Mouse (Mus musculus) kidney, adult 11 months (tissue): ENCODE data around the gene Slc30a4.

Experiments used
- DNase-seq: peaks from one replicate; pipeline ENCODE4 v3.0.0; 2022

Gene Slc30a4

DNA sequence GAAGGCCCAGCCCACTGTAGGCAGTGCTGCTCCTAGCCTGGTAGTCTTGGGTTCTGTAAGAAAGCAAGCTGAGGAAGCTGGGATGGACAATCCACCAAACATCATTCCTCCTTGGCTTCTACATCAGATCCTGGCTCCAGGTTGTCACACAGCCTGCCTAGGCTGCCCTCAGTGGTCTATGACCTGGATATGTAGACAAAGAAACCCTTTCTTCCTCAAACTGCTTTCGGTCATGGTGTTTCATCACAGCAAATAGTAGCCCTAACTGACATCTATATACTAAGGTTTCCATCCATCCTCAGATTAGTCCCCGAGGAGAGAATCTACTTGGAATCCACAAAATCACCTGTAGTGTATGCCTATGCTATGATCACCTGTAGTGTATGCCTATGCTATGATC, 27.3 kb downstream of the Slc30a4 start:
- DNase-seq = no peak

DNA sequence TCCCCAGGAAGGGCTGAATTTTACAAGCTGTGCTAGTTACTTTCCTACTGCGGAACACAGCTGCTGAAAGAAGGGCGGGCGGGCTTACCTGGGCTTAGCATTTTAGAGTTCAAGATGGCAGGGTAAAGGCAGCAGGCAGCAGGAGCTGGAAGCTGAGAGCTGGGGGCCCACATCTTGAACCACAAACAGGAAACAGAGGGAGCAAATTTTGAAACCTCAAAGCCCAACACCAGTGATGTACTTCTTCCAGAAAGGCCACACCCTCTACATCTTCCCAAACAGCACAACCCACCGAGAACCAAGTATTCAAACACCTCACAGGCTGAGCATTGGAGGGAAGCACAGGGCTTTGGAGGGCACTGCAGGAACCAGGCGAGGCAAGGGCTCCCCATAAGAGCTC, 29.6 kb downstream of the Slc30a4 start:
- no peak for DNase-seq

DNA sequence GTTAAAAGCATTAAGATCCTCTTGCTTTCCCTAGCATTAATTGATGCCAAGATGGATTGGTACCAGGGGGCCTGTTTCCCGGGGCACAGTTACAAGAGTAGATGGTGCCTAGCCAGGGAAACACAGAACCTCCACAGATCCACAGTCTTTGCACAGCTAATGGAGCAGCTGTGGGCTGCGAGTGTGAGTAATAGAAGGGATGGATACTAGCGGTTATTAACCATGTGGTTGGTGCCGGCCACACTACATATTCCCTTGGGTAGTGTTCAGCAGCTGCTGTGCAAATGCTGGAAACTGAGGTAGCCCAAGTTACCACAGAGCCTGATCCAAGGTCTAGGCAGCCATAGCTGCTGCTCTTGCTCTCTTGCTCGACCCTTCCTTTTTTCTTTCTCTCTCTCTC, 30.7 kb downstream of the Slc30a4 start:
- no peak for DNase-seq

DNA sequence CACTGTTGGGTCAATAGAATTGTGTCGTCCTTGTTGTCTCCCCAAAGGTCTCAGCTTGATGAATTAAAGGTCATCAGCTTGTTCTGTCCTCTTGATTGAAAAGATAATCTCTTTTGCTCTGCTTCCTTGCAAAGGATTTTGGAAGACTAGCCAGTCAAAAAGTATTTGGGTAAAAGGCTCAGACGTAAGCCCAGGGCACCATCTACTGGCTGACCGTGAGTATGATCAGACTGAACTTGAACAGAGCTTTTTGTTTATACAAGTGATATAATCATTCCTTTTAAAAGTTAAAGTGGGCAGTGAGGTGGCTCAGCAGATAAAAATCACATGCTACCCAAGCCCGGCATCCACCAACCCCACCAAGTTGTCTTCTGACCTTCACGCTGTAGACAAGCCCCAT, 34.6 kb downstream of the Slc30a4 start:
- no peak for DNase-seq

DNA sequence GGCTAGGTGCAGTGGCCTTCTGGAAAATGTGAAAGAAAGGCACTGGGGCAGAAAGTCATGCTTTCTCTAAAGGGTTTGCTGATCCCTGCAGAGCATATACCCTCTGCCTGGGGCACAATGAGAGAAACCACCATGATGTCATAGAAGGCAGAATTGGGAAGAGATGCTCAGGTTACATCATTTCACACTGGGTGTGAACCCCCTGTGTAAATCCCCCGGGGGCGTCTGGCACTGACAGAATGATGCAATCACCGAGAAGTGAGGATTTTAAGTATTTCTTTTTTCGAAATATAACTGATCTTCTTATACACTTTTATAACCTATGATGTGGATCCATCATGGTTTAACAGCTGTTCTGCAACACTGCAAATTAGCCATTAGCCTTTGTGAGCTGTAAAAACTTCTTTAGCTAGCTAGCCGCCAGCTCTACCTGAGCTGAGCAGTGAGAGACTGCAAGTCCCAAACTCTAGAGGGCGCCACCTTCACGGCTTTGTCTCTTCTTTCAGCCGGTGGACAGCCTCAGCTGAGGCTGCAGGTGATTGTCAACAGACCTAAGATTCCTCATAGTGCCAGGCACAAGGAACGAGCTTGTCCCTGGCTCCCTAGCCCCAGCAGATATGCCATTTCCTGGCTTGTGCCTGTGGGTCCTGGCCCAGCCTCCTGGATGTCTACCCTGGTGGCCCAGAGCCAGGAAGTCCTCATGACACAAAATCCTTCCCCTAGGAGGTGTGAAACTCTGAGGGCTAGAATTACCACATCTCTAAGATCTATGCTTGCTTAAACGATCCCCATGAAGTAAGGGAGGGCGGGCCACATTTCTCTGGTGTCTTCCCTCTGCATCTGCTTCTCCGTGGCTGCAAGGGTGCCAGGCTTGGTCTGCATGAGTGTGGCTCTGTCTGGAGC, 36.2 kb downstream of the Slc30a4 start:
- peak; percentile 14 for DNase-seq

DNA sequence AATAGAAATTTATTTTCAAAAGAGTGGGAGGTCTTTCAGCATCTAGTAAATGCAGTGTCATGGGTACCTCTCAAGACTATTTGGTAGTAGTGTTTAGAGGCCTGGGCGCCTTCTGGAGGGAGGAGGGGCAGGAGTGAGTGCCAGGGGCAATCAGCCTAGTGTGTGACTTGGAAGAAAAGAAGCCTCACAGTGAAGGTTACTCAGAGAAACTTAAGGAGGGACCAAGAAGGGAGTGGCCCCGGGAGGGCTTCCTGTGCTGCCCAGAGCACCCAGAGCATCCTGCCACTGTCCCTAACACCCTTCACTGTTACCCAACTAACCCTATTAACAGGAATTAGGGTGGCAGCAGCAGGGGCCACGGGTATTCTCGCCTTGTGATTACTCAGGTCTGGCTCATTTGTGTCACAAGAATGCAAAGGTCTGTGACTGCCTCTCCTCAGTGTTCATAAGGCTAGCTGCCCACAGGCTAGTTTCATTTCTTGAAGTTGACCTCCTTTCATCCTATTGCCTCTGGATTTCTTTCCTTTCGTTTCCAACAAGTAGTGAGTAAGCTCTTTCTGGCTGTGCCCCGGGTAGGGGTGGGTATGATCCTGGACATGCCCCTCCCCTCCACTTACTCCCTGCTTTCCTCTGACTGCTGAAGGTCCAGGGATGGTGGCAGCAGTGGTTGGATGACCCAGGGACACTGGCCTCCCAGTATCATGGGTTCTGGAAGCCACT, 37.0 kb downstream of the Slc30a4 start:
- no peak for DNase-seq

DNA sequence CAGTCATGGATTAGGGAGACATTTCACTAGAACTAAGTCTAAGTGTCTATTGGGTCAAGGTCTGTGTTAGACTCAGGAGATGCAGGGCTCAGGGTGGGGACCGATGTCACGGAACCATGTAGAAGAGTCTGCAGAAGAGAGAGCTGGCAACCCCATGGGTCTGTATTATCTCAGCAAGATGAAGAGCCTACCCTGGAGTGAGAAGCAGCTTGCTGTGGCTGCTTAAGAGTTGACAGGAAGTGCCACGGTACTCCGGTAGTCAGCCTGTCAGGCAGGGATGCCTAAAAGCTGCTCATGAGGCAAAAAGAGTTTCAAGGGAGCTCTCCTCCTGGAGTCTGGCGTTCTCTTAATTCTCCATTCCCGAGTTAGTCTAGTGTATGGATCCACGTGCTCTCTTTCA, 42.6 kb downstream of the Slc30a4 start:
- DNase-seq = no peak

DNA sequence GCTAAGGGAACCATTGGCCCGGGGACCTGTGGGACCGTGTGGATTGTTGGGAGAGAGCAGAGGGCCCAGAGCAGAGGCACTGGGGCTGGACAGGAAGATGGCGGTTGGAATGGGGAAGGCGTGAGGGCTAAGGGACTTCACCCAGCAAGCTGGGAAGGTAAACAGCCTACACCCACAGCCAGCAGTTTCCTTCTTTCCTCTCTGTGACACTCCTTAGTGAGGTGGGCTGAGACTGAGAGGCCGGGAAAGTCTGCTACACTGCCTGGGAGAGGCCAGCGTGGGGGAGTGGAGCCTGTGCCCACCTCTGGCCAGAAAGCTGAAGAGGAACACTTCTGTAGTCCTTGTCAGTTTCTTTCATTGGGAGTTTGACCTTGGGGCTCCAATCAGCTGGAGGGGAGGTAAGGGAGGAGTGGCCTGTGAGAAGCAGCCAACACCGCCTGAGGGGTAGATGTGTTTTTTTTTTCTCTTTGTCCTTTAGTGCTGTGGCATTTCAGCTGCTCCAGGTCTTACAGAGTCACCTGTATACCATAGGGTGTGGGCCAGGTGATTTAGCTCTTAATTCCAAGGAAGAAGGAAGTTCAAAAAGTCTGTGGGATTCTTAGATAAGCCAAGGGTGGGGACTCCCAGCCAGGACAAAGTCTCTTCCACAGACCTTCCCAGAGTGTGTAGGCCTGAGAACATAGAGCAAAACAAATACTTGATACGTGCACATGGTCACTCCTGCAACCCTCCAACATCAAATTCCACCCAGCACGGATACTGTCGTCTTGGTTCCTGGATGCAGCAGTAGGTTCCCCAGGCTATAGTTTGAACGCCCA, 44.5 kb downstream of the Slc30a4 start:
- DNase-seq = no peak

DNA sequence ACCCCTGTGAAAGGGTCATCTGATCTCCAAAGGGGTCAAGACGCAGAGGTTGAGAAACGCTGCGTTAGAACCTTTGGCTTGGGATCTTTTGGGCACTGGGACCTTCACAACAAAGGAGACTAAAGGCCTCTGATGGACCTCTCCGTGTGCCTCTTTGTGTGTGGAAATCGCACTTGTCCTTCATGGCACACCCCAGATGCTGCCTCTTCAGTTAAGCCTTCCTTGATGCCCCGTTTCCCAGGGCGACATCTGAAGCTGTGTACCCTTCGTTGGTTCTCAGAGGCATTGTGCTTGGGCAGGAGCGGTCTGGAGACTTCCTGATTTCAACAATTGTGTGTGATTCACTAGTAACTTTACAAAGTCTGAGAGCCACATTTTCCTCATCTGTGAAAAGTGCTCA, 45.7 kb downstream of the Slc30a4 start:
- no peak for DNase-seq

DNA sequence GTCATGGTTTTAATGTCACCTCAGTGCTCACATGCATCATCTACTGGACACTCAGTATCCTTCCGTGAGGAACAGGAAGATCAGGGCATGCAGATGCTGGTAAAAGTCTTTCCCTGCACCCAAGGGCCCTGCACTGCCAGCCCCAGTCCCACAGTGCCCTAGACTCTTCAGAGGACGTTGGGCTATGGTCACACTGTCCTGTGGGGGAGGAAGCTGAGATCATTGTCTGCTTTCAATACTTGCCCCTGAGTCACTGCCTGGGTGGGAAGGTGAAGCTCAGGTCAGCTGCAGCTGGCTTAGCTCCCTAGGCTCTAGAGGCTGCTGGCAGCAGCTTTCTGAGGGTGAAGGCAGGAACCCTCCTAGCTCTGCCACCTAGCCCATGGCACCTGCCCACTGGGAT, 46.4 kb downstream of the Slc30a4 start:
- DNase-seq = no peak

DNA sequence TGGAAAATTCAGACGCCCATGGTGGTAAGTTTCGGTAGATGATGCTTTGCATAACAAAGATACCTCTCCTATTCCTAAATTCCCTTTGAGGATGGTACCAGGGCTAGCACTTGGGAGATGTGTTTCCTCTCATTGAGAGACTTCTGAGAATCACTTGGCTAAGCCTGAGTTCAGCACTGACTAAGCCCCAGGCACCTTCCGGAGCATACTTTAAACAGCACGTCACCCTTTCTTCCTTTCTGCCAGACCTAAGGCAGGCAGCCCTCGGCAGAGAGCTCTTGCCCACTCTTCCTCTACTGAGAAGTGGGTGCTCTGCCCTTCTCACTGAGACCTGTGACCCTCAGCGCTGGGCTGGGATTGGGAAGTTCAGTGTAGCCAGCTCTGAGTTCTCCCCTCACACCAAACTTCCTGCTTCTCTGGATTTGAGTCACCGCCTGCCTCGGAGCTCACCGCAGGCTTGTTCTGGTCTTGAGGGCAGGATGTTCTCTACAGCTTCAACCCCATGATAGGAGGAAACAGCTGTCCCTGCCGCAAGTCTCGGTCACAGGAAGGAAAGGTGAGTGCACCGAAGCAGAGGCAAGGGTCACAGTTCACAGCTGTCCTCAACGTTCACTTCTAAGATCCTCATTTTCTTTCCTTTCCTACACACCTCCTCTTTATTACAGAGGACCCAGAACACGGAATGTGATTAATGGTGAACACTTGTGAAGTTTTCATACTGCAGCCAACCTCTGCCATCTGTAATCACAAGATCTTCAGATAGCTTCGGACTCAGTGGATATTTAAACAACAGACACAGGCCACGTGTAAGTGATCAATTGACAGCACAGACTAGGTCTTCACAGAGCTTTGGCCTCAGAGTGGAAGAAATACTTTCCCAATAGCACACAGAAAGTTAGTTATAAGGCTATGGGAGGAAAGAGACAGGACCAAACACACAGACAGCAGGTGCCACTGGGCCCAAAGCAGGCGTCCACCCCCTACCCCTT, 50.1 kb downstream of the Slc30a4 start:
- peak; percentile 22 for DNase-seq

DNA sequence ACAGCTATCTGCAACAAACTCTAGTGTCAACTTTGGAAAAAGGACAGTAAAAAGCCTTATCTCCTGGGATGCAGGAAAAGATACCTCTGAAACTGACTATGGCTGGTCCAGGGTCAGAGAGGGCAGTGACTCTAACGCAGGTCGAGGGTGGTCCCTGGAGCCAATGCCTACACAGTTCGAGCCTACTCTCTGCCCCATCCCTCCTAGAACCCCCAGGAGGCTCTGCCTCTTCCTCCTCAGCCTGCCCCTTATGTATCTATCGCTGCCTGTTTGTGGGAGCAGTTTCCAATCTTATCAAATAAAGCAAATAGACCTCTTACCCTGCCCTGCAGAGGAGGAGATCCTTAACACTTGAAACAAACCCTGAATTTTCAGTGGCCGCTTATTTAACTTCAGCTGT, 63.8 kb downstream of the Slc30a4 start:
- no peak for DNase-seq

DNA sequence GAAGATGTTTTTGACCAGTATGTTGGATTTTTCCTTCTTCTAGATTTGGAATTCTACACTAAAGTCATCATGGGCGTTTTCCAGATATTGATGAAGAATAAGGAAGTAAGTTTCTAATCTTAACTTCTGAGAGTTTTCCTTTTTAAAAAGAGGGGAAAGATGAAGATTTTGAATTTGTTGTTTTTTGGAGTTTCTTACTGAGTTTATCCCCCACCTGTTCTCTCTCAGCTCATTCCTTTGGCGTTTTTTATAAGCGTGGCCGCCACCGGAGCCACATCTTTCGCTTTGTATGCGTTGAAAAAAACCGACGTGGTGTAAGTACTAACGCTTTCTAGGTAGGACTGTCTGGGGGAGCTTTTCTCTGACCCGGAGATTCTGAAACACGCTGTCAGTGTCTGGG, 64.4 kb downstream of the Slc30a4 start:
- DNase-seq = no peak

DNA sequence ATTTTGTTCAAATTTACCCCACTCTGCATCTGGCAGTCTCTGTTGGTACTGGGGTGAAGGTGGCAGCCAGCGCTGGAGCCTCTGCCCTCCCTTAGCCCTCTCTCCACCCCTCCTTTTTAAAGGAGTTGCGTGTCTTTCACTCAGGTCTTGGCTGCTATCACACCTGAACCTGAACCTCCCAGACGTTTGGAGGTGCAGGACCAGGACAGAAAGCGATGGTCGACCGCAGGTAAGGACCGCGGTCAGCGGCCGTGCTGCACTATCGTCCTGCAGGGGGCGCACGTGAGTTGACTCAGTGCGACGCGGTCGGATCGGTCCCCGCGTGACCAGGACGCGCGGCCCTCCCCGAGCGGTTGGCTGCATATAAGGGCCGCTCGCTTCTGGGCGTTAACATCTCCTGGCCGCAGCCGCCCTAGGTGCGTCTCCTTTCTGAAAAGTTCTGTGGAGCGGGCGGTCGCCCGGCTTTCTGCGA, 64.9 kb downstream of the Slc30a4 start:
- peak; percentile 39 for DNase-seq

DNA sequence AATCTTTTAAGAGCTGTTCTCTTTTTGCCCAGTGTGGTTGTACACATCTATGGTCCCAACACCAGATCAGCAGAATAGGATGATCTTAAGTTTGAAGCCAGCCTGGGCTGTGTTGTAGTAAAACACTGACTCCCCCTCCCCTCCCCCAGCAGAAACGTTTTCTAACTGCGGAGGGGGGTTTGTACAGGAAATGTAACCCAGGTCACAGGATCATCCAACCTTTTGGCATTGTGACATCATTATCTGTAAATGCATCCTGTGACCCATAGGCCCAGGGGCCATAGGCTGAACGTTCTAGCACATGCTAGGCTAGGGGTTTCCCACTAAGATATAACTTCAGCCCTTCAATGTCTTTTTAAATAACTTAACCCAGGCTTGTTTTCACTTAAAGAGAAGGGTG, 65.8 kb downstream of the Slc30a4 start, which contains the start of gene AA467197:
Gene AA467197, plus strand, starts transcription at position 301 of the 400 bp plus-strand sequence.
- DNase-seq = no peak
